Mouse (Mus musculus) intestine, embryonic 15.5 days (tissue): Measurements from ENCODE around the gene Arhgap10. TPM values are rescaled to one million over a fixed set of nuclear protein-coding genes. Genes with fewer than 3 reads are reported as not detected.

Experiments used
- ATAC-seq: fragments of 200-750 bp; cut with Nextera tagmentation; 2 replicates; pipeline ENCODE4 v1.8.0; 2017; ENCODE audit warnings: moderate TSS enrichment, moderate library complexity
- H3K27ac ChIP-seq: fragments of 300-500 bp; sonication (generic); 2 replicates; pipeline ENCODE4 v1.5.1; 2015; ENCODE audit warnings: mild to moderate bottlenecking, inconsistent platforms
- H3K27me3 ChIP-seq: fragments of 300-500 bp; sonication (generic); replicated peaks from 2 replicates; pipeline ENCODE4 v1.6.1; 2015; ENCODE audit warnings: inconsistent platforms
- H3K36me3 ChIP-seq: fragments of 300-500 bp; sonication (generic); 2 replicates; pipeline ENCODE4 v1.6.1; 2015; ENCODE audit warnings: inconsistent platforms
- H3K4me1 ChIP-seq: fragments of 300-500 bp; sonication (generic); replicated peaks from 2 replicates; pipeline ENCODE4 v1.6.1; 2015; ENCODE audit warnings: inconsistent platforms
- H3K4me2 ChIP-seq: fragments of 300-500 bp; sonication (generic); replicated peaks from 2 replicates; pipeline ENCODE4 v1.6.1; 2015; ENCODE audit warnings: mild to moderate bottlenecking, inconsistent platforms
- H3K4me3 ChIP-seq: fragments of 300-500 bp; sonication (generic); replicated peaks from 2 replicates; pipeline ENCODE4 v1.5.1; 2015; ENCODE audit warnings: inconsistent platforms
- H3K9ac ChIP-seq: fragments of 300-500 bp; sonication (generic); 2 replicates; pipeline ENCODE4 v1.6.1; 2015; ENCODE audit warnings: inconsistent platforms
- H3K9me3 ChIP-seq: fragments of 300-500 bp; sonication (generic); 2 replicates; pipeline ENCODE4 v1.6.1; 2016; ENCODE audit warnings: inconsistent platforms
- WGBS: fragments of 180-500 bp; shearing (Covaris S2); methylation state at CpG from one replicate; pipeline ENCODE4 v1.1.7; 2015; 5-methylcytosine and 5-hydroxymethylcytosine counted together
- polyA plus RNA-seq: library from polyadenylated mRNA; unstranded; fragments of >200 nt; fragmentation: Nextera tagmentation; extraction: Ambion mirVana; gene quantifications from 2 replicates; pipeline ENCODE4 v1.2.1, GENCODE M21; 2015

Gene Arhgap10
- polyA plus RNA-seq, 1 experiment from 2014 or later, result 30.9 TPM

GRCm38 (mm10) chr8:77350121-77350777, 167.5 kb downstream of the Arhgap10 start:
- H3K36me3 ChIP-seq, result no peaks in the 10 kb centered on the region
- H3K4me3 ChIP-seq, result no peak overlapping the region
- H3K9ac ChIP-seq, result no peak overlapping the region
- no peak overlapping the region for H3K4me2 ChIP-seq
- H3K9me3 ChIP-seq, result no peaks in the 10 kb centered on the region
- 78% methylated on average over 4 of the region's 4 CpGs for WGBS
- no peak overlapping the region for H3K27ac ChIP-seq
- no peaks in the 10 kb centered on the region for H3K4me1 ChIP-seq
- ATAC-seq, result no peak
- H3K27me3 ChIP-seq, result no peaks in the 10 kb centered on the region

GRCm38 (mm10) chr8:77343916-77344315, 173.8 kb downstream of the Arhgap10 start:
- Histone ChIP-seq H3K36me3 (peaks cover 3% of the 10 kb centered on the region; the same call in 1 of the 2 replicates), H3K4me2 (no peak overlapping the region), H3K27ac (no peak overlapping the region), H3K4me3 (no peak overlapping the region), H3K27me3 (no peaks in the 10 kb centered on the region), H3K9ac (no peak overlapping the region), H3K9me3 (no peaks in the 10 kb centered on the region), H3K4me1 (no peaks in the 10 kb centered on the region)
- no peak for ATAC-seq
- 85% methylated on average over 6 of the region's 6 CpGs for WGBS

- H3K27ac ChIP-seq, result no peak overlapping the region
- 94% methylated on average over 3 of the region's 3 CpGs for WGBS
- H3K9ac ChIP-seq, result no peak overlapping the region
- no peaks in the 10 kb centered on the region for H3K4me1 ChIP-seq
- H3K4me2 ChIP-seq, result no peak overlapping the region
- ATAC-seq, result no peak
- no peak overlapping the region for H3K4me3 ChIP-seq
- no peaks in the 10 kb centered on the region for H3K27me3 ChIP-seq
- H3K9me3 ChIP-seq, result no peaks in the 10 kb centered on the region
- H3K36me3 ChIP-seq, result peaks cover 3% of the 10 kb centered on the region; the same call in 1 of the 2 replicates
Measured at GRCm38 (mm10) chr8:77343335-77343734, 174.4 kb downstream of the Arhgap10 start.

- no peaks in the 10 kb centered on the region for H3K27me3 ChIP-seq
- no peaks in the 10 kb centered on the region for H3K4me1 ChIP-seq
- WGBS, result 81% methylated on average over 4 of the region's 4 CpGs
- ATAC-seq, result no peak
- H3K9me3 ChIP-seq, result no peaks in the 10 kb centered on the region
- no peak overlapping the region for H3K4me3 ChIP-seq
- H3K9ac ChIP-seq, result no peak overlapping the region
- no peak overlapping the region for H3K4me2 ChIP-seq
- no peak overlapping the region for H3K27ac ChIP-seq
- peaks cover 3% of the 10 kb centered on the region; the same call in 1 of the 2 replicates for H3K36me3 ChIP-seq
Measured at GRCm38 (mm10) chr8:77342144-77342543, 175.6 kb downstream of the Arhgap10 start.

- no peak overlapping the region for H3K9ac ChIP-seq
- 76% methylated on average over 9 of the region's 9 CpGs for WGBS
- H3K9me3 ChIP-seq, result no peaks in the 10 kb centered on the region
- no peak overlapping the region for H3K4me3 ChIP-seq
- ATAC-seq, result no peak
- H3K27ac ChIP-seq, result no peak overlapping the region
- peaks cover 3% of the 10 kb centered on the region; the same call in 1 of the 2 replicates for H3K36me3 ChIP-seq
- no peaks in the 10 kb centered on the region for H3K4me1 ChIP-seq
- H3K27me3 ChIP-seq, result no peaks in the 10 kb centered on the region
- H3K4me2 ChIP-seq, result no peak overlapping the region
Measured at GRCm38 (mm10) chr8:77341329-77341728, 176.4 kb downstream of the Arhgap10 start.

- Histone ChIP-seq H3K27ac (no peak overlapping the region), H3K27me3 (no peaks in the 10 kb centered on the region), H3K4me3 (no peak overlapping the region), H3K4me1 (no peaks in the 10 kb centered on the region), H3K4me2 (no peak overlapping the region), H3K36me3 (peaks cover 3% of the 10 kb centered on the region; the same call in 1 of the 2 replicates), H3K9me3 (no peaks in the 10 kb centered on the region), H3K9ac (no peak overlapping the region)
- ATAC-seq, result no peak
- WGBS, result 90% methylated on average over 6 of the region's 6 CpGs
Measured at GRCm38 (mm10) chr8:77340046-77340747, 177.6 kb downstream of the Arhgap10 start.

- Histone ChIP-seq H3K9ac (no peak overlapping the region), H3K4me3 (no peak overlapping the region), H3K36me3 (0 out of 2 replicates have a peak, but pooled peaks cover under 1% of the 10 kb centered on the region), H3K9me3 (no peaks in the 10 kb centered on the region), H3K27me3 (no peaks in the 10 kb centered on the region), H3K4me2 (no peak overlapping the region), H3K4me1 (no peaks in the 10 kb centered on the region), H3K27ac (no peak overlapping the region)
- 70% methylated on average over 12 of the region's 12 CpGs for WGBS
- ATAC-seq, result no peak
Measured at GRCm38 (mm10) chr8:77337272-77337671, 180.5 kb downstream of the Arhgap10 start.

- H3K4me3 ChIP-seq, result no peak overlapping the region
- H3K4me2 ChIP-seq, result no peak overlapping the region
- no peak overlapping the region for H3K27ac ChIP-seq
- no peak for ATAC-seq
- 0 out of 2 replicates have a peak, but pooled peaks cover 5% of the 10 kb centered on the region for H3K36me3 ChIP-seq
- WGBS, result 91% methylated on average over 12 of the region's 12 CpGs
- H3K27me3 ChIP-seq, result no peaks in the 10 kb centered on the region
- no peaks in the 10 kb centered on the region for H3K4me1 ChIP-seq
- H3K9me3 ChIP-seq, result no peaks in the 10 kb centered on the region
- no peak overlapping the region for H3K9ac ChIP-seq
Measured at GRCm38 (mm10) chr8:77331180-77331579, 186.6 kb downstream of the Arhgap10 start.

- Histone ChIP-seq H3K27ac (no peak overlapping the region), H3K27me3 (no peaks in the 10 kb centered on the region), H3K4me2 (no peak overlapping the region), H3K9ac (no peak overlapping the region), H3K4me3 (no peak overlapping the region), H3K4me1 (no peaks in the 10 kb centered on the region), H3K36me3 (0 out of 2 replicates have a peak, but pooled peaks cover 5% of the 10 kb centered on the region), H3K9me3 (no peaks in the 10 kb centered on the region)
- 73% methylated on average over 9 of the region's 9 CpGs for WGBS
- no peak for ATAC-seq
Measured at GRCm38 (mm10) chr8:77330304-77330703, 187.4 kb downstream of the Arhgap10 start.

- no peak for ATAC-seq
- Histone ChIP-seq H3K27ac (no peak overlapping the region), H3K27me3 (no peaks in the 10 kb centered on the region), H3K9me3 (no peaks in the 10 kb centered on the region), H3K4me3 (no peak overlapping the region), H3K4me2 (no peak overlapping the region), H3K36me3 (0 out of 2 replicates have a peak, but pooled peaks cover 5% of the 10 kb centered on the region), H3K9ac (no peak overlapping the region), H3K4me1 (no peaks in the 10 kb centered on the region)
- WGBS, result 75% methylated on average over 4 of the region's 4 CpGs
Measured at GRCm38 (mm10) chr8:77329783-77330182, 188.0 kb downstream of the Arhgap10 start.

- ATAC-seq, result no peak
- no peak overlapping the region for H3K4me3 ChIP-seq
- 0 out of 2 replicates have a peak, but pooled peaks cover 5% of the 10 kb centered on the region for H3K36me3 ChIP-seq
- H3K27ac ChIP-seq, result no peak overlapping the region
- WGBS, result 90% methylated on average over 8 of the region's 8 CpGs
- no peak overlapping the region for H3K4me2 ChIP-seq
- H3K9me3 ChIP-seq, result no peaks in the 10 kb centered on the region
- no peaks in the 10 kb centered on the region for H3K27me3 ChIP-seq
- H3K4me1 ChIP-seq, result no peaks in the 10 kb centered on the region
- H3K9ac ChIP-seq, result no peak overlapping the region
Measured at GRCm38 (mm10) chr8:77328473-77328872, 189.3 kb downstream of the Arhgap10 start.

GRCm38 (mm10) chr8:77327326-77327725, 190.4 kb downstream of the Arhgap10 start:
- Histone ChIP-seq H3K27me3 (no peaks in the 10 kb centered on the region), H3K9ac (no peak overlapping the region), H3K4me3 (no peak overlapping the region), H3K4me1 (no peaks in the 10 kb centered on the region), H3K27ac (no peak overlapping the region), H3K36me3 (0 out of 2 replicates have a peak, but pooled peaks cover 5% of the 10 kb centered on the region), H3K4me2 (no peak overlapping the region), H3K9me3 (no peaks in the 10 kb centered on the region)
- ATAC-seq, result no peak
- 89% methylated on average over 4 of the region's 4 CpGs for WGBS
